Mouse (Mus musculus): ENCODE measurements around the gene Igfals. TPM values are rescaled to one million over a fixed set of nuclear protein-coding genes. Genes with fewer than 3 reads are reported as not detected.

Igfals gene
- polyA plus RNA-seq (2014; fragmentation: Nextera tagmentation; extraction: Ambion mirVana) = 0.08 TPM in 1 of 2 replicates, not detected in the other

- 86% methylated on average over 8 of the region's 8 CpGs for WGBS
- no peak for DNase-seq (ENCODE audit: low spot score, missing footprints)
- no peaks in the 10 kb centered on the region for H3K9me3 ChIP-seq (ENCODE audit: control insufficient read depth, low read length)
- no peaks in the 10 kb centered on the region; the same call in 1 of the 2 replicates for H3K36me3 ChIP-seq (ENCODE audit: control insufficient read depth, insufficient read depth, low read length)
- no peak within 1 kb of the TSS for H3K4me3 ChIP-seq (ENCODE audit: low read depth, low read length)
- H3K4me2 ChIP-seq = no peak within 1 kb of the TSS
- no peaks in the 10 kb centered on the region for H3K4me1 ChIP-seq (ENCODE audit: control insufficient read depth, insufficient read depth, low read length)
- ATAC-seq (ENCODE audit: low FRiP score) = no peak
- no peaks in the 10 kb centered on the region for H3K27me3 ChIP-seq (ENCODE audit: control insufficient read depth, insufficient read depth, low read length)
- H3K9ac ChIP-seq (ENCODE audit: low read length) = no peak within 1 kb of the TSS
- no peak within 1 kb of the TSS for H3K27ac ChIP-seq (ENCODE audit: low read depth, low read length)
These were observed at the start of gene Igfals for GRCm38 (mm10) chr17:24865776-24866175. Igfals (plus strand) TSS chr17:24865997.

GRCm38 (mm10) chr17:24817503-24817902 is 48.3 kb upstream of the Igfals start:
- no peak for ATAC-seq (ENCODE audit: low FRiP score)
- no peak overlapping the region for H3K9ac ChIP-seq (ENCODE audit: low read length)

GRCm38 (mm10) chr17:24818172-24818571 is 47.6 kb upstream of the Igfals start:
- DNase-seq (ENCODE audit: low spot score, missing footprints) = no peak
- Histone ChIP-seq H3K27ac (ENCODE audit: low read depth, low read length) (no peak overlapping the region), H3K4me2 (no peak overlapping the region), H3K27me3 (ENCODE audit: control insufficient read depth, insufficient read depth, low read length) (no peaks in the 10 kb centered on the region), H3K9ac (ENCODE audit: low read length) (no peak overlapping the region), H3K4me1 (ENCODE audit: control insufficient read depth, insufficient read depth, low read length) (no peaks in the 10 kb centered on the region), H3K36me3 (ENCODE audit: control insufficient read depth, insufficient read depth, low read length) (no peaks in the 10 kb centered on the region), H3K9me3 (ENCODE audit: control insufficient read depth, low read length) (no peaks in the 10 kb centered on the region), H3K4me3 (ENCODE audit: low read depth, low read length) (no peak overlapping the region)
- no peak for ATAC-seq (ENCODE audit: low FRiP score)
- WGBS = 49% methylated on average over 6 of the region's 6 CpGs

More at GRCm38 (mm10) chr17:24817503-24817902, 48.3 kb upstream of the Igfals start:
- no peaks in the 10 kb centered on the region for H3K4me1 ChIP-seq (ENCODE audit: control insufficient read depth, insufficient read depth, low read length)
- no peak overlapping the region for H3K4me3 ChIP-seq (ENCODE audit: low read depth, low read length)
- 25% methylated on average over 1 of the region's 1 CpGs for WGBS
- no peak overlapping the region for H3K27ac ChIP-seq (ENCODE audit: low read depth, low read length)
- no peak overlapping the region for H3K4me2 ChIP-seq
- H3K27me3 ChIP-seq (ENCODE audit: control insufficient read depth, insufficient read depth, low read length) = no peaks in the 10 kb centered on the region
- no peak for DNase-seq (ENCODE audit: low spot score, missing footprints)
- no peaks in the 10 kb centered on the region for H3K36me3 ChIP-seq (ENCODE audit: control insufficient read depth, insufficient read depth, low read length)
- H3K9me3 ChIP-seq (ENCODE audit: control insufficient read depth, low read length) = no peaks in the 10 kb centered on the region

GRCm38 (mm10) chr17:24819469-24819868 is 46.3 kb upstream of the Igfals start:
- no peaks in the 10 kb centered on the region for H3K9me3 ChIP-seq (ENCODE audit: control insufficient read depth, low read length)
- no peak for ATAC-seq (ENCODE audit: low FRiP score)
- 79% methylated on average over 2 of the region's 2 CpGs for WGBS

GRCm38 (mm10) chr17:24821351-24822280 is 44.2 kb upstream of the Igfals start:
- ATAC-seq (ENCODE audit: low FRiP score) (no peak), DNase-seq (ENCODE audit: low spot score, missing footprints) (no peak)
- no peaks in the 10 kb centered on the region for H3K4me1 ChIP-seq (ENCODE audit: control insufficient read depth, insufficient read depth, low read length)
- 62% methylated on average over 3 of the region's 3 CpGs for WGBS
- H3K4me3 ChIP-seq (ENCODE audit: low read depth, low read length) = no peak overlapping the region
- H3K4me2 ChIP-seq = no peak overlapping the region
- no peak overlapping the region for H3K27ac ChIP-seq (ENCODE audit: low read depth, low read length)
- no peak overlapping the region for H3K9ac ChIP-seq (ENCODE audit: low read length)
- H3K9me3 ChIP-seq (ENCODE audit: control insufficient read depth, low read length) = no peaks in the 10 kb centered on the region
- no peaks in the 10 kb centered on the region for H3K36me3 ChIP-seq (ENCODE audit: control insufficient read depth, insufficient read depth, low read length)
- H3K27me3 ChIP-seq (ENCODE audit: control insufficient read depth, insufficient read depth, low read length) = no peaks in the 10 kb centered on the region

More at GRCm38 (mm10) chr17:24819469-24819868, 46.3 kb upstream of the Igfals start:
- Histone ChIP-seq H3K4me1 (ENCODE audit: control insufficient read depth, insufficient read depth, low read length) (no peaks in the 10 kb centered on the region), H3K27ac (ENCODE audit: low read depth, low read length) (no peak overlapping the region), H3K4me2 (no peak overlapping the region), H3K27me3 (ENCODE audit: control insufficient read depth, insufficient read depth, low read length) (no peaks in the 10 kb centered on the region), H3K9ac (ENCODE audit: low read length) (no peak overlapping the region), H3K4me3 (ENCODE audit: low read depth, low read length) (no peak overlapping the region), H3K36me3 (ENCODE audit: control insufficient read depth, insufficient read depth, low read length) (no peaks in the 10 kb centered on the region)
- DNase-seq (ENCODE audit: low spot score, missing footprints) = no peak

DNA sequence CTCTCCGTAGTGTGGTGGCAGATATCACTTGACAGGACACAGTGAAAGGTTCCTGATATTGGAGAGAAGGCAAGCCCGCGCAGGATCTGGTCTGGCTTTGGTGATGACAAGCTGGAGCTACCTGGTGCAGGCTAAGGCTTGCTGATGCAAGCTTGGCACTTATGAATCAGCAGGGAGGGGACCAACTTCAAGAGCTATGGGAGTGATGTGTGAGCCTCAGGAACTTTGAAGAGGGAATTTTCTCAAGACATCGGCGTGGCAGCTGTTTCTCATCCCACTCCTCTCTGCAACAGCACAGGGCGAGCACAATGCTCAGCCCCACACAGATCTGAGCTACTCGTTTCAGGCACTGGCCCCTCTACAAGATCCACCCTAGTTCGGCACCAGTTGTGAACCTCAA is 26.0 kb upstream of the Igfals start, which contains the start of gene Hagh:
Gene Hagh (plus strand): TSS at position 302 of the 400 bp plus-strand sequence.
- Histone ChIP-seq H3K9me3 (ENCODE audit: control insufficient read depth, low read length) (no peaks in the 10 kb centered on the region), H3K4me3 (ENCODE audit: low read depth, low read length) (no peak within 1 kb of the TSS), H3K27ac (ENCODE audit: low read depth, low read length) (no peak within 1 kb of the TSS), H3K27me3 (ENCODE audit: control insufficient read depth, insufficient read depth, low read length) (no peaks in the 10 kb centered on the region), H3K4me1 (ENCODE audit: control insufficient read depth, insufficient read depth, low read length) (no peaks in the 10 kb centered on the region), H3K4me2 (no peak within 1 kb of the TSS), H3K9ac (ENCODE audit: low read length) (no peak within 1 kb of the TSS), H3K36me3 (ENCODE audit: control insufficient read depth, insufficient read depth, low read length) (no peaks in the 10 kb centered on the region)
- DNase-seq (ENCODE audit: low spot score, missing footprints) = no peak
- ATAC-seq (ENCODE audit: low FRiP score) = no peak
- 63% methylated on average over 8 of the region's 8 CpGs for WGBS

- 75% methylated on average over 5 of the region's 5 CpGs for WGBS
- no peaks in the 10 kb centered on the region for H3K36me3 ChIP-seq (ENCODE audit: control insufficient read depth, insufficient read depth, low read length)
- DNase-seq (ENCODE audit: low spot score, missing footprints) (no peak), ATAC-seq (ENCODE audit: low FRiP score) (no peak)
- H3K27me3 ChIP-seq (ENCODE audit: control insufficient read depth, insufficient read depth, low read length) = no peaks in the 10 kb centered on the region
- H3K27ac ChIP-seq (ENCODE audit: low read depth, low read length) = no peak overlapping the region
- H3K4me3 ChIP-seq (ENCODE audit: low read depth, low read length) = no peak overlapping the region
- no peak overlapping the region for H3K9ac ChIP-seq (ENCODE audit: low read length)
- no peaks in the 10 kb centered on the region for H3K4me1 ChIP-seq (ENCODE audit: control insufficient read depth, insufficient read depth, low read length)
- H3K4me2 ChIP-seq = no peak overlapping the region
- H3K9me3 ChIP-seq (ENCODE audit: control insufficient read depth, low read length) = no peaks in the 10 kb centered on the region
These were observed 25.5 kb upstream of the Igfals start for GRCm38 (mm10) chr17:24840341-24840740.

GRCm38 (mm10) chr17:24841133-24841532 is 24.7 kb upstream of the Igfals start:
- ATAC-seq (ENCODE audit: low FRiP score) = no peak
- DNase-seq (ENCODE audit: low spot score, missing footprints) = no peak
- Histone ChIP-seq H3K27ac (ENCODE audit: low read depth, low read length) (no peak overlapping the region), H3K9me3 (ENCODE audit: control insufficient read depth, low read length) (no peaks in the 10 kb centered on the region), H3K27me3 (ENCODE audit: control insufficient read depth, insufficient read depth, low read length) (no peaks in the 10 kb centered on the region), H3K36me3 (ENCODE audit: control insufficient read depth, insufficient read depth, low read length) (no peaks in the 10 kb centered on the region), H3K4me1 (ENCODE audit: control insufficient read depth, insufficient read depth, low read length) (no peaks in the 10 kb centered on the region), H3K4me3 (ENCODE audit: low read depth, low read length) (no peak overlapping the region), H3K4me2 (no peak overlapping the region), H3K9ac (ENCODE audit: low read length) (no peak overlapping the region)
- WGBS = 51% methylated on average over 4 of the region's 4 CpGs

DNA sequence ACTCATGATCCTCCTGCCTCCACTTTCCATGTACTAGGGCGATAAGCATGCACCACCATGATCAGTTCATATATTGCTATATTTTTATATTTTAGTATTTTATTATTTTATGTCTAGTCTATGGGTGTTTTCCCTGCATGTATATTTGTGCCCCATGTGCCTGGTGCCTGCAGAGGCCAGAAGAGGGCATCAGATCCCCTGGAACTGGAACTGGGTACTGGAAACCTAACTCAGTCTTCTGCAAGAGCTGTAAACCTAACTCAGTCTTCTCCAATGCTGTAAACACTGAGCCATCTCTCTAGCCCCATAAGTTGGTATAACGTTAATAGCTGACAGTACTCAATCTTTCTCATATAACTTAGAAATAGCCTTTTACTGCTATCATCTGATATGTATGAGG is 23.2 kb upstream of the Igfals start:
- Histone ChIP-seq H3K4me2 (no peak overlapping the region), H3K9me3 (ENCODE audit: control insufficient read depth, low read length) (no peaks in the 10 kb centered on the region), H3K27me3 (ENCODE audit: control insufficient read depth, insufficient read depth, low read length) (no peaks in the 10 kb centered on the region), H3K4me3 (ENCODE audit: low read depth, low read length) (no peak overlapping the region), H3K4me1 (ENCODE audit: control insufficient read depth, insufficient read depth, low read length) (no peaks in the 10 kb centered on the region), H3K9ac (ENCODE audit: low read length) (no peak overlapping the region), H3K27ac (ENCODE audit: low read depth, low read length) (no peak overlapping the region), H3K36me3 (ENCODE audit: control insufficient read depth, insufficient read depth, low read length) (no peaks in the 10 kb centered on the region)
- 60% methylated on average over 2 of the region's 2 CpGs for WGBS
- DNase-seq (ENCODE audit: low spot score, missing footprints) (no peak), ATAC-seq (ENCODE audit: low FRiP score) (no peak)

All from midbrain, embryonic 11.5 days (tissue).